Mouse (Mus musculus) liver, postnatal 0 days (tissue): ENCODE data around the gene 6720489N17Rik. TPM values are rescaled to one million over a fixed set of nuclear protein-coding genes. Genes with fewer than 3 reads are reported as not detected.
"Not testable (repeated sequence)": the region's sequence is repeated elsewhere in the genome, so short reads cannot be mapped to it uniquely, and the experiment has no call there.

Experiments
- ATAC-seq: fragments of 200-750 bp; cut with Nextera tagmentation; 2 replicates; pipeline ENCODE4 v1.8.0; 2017; ENCODE audit warnings: mild to moderate bottlenecking, moderate library complexity
- DNase-seq: peaks from one replicate; pipeline ENCODE4 v3.0.0-alpha.2; 2016
- H3K27ac ChIP-seq: fragments of 300-500 bp; sonication (generic); 2 replicates; pipeline ENCODE4 v1.5.1; 2014; ENCODE audit warnings: antibody characterized with exemption, moderate library complexity, mild to moderate bottlenecking, low read depth
- H3K27me3 ChIP-seq: fragments of 300-500 bp; sonication (generic); 2 replicates; pipeline ENCODE4 v1.6.1; 2014; ENCODE audit warnings: low read length, control low read depth, mixed read lengths; ENCODE audit not compliant: insufficient read depth
- H3K36me3 ChIP-seq: fragments of 300-500 bp; sonication (generic); replicated peaks from 2 replicates; pipeline ENCODE4 v1.6.1; 2014; ENCODE audit warnings: mild to moderate bottlenecking, control low read depth, low read length, moderate library complexity, mixed read lengths; ENCODE audit not compliant: insufficient read depth
- H3K4me1 ChIP-seq: fragments of 300-500 bp; sonication (generic); 2 replicates; pipeline ENCODE4 v1.6.1; 2014; ENCODE audit warnings: antibody characterized with exemption, mild to moderate bottlenecking, control low read depth; ENCODE audit not compliant: insufficient read depth
- H3K4me2 ChIP-seq: fragments of 300-500 bp; sonication (generic); 2 replicates; pipeline ENCODE4 v1.6.1; 2014; ENCODE audit warnings: low read depth, mild to moderate bottlenecking, low read length, moderate library complexity, mixed read lengths
- H3K4me3 ChIP-seq: fragments of 300-500 bp; sonication (generic); 2 replicates; pipeline ENCODE4 v1.5.1; 2014; ENCODE audit warnings: low read depth, low read length
- H3K9ac ChIP-seq: fragments of 300-500 bp; sonication (generic); replicated peaks from 2 replicates; pipeline ENCODE4 v1.6.1; 2014; ENCODE audit warnings: mild to moderate bottlenecking, moderate library complexity
- H3K9me3 ChIP-seq: fragments of 300-500 bp; sonication (generic); 2 replicates; pipeline ENCODE4 v1.6.1; 2016; ENCODE audit warnings: mild to moderate bottlenecking, control low read depth, low read length, mixed read lengths
- CTCF ChIP-seq: sonication (generic); IDR thresholded peaks from 2 replicates; pipeline ENCODE4 v1.5.1; 2016; ENCODE audit warnings: antibody characterized with exemption, low read depth
- EP300 ChIP-seq: IDR thresholded peaks from 2 replicates; pipeline ENCODE4 v1.6.1; 2016; ENCODE audit warnings: antibody characterized with exemption, low read depth, mild to moderate bottlenecking
- WGBS: fragments of 180-500 bp; shearing (Covaris S2); extraction: QIAGEN DNeasy Blood & Tissue Kit; methylation state at CpG from one replicate; pipeline ENCODE4 v1.1.7; 2014; ENCODE audit not compliant: insufficient replicate concordance; 5-methylcytosine and 5-hydroxymethylcytosine counted together
- polyA plus RNA-seq: library from polyadenylated mRNA; unstranded; fragments of >200 nt; fragmentation: Nextera tagmentation; extraction: Ambion mirVana; gene quantifications from 2 replicates; pipeline ENCODE4 v1.2.1, GENCODE M21; 2015

The 6720489N17Rik gene
- polyA plus RNA-seq, result 1.3 and 1.4 TPM in 2 replicates

GRCm38 (mm10) chr13:62623577-62624276, at the start of gene 6720489N17Rik:
Gene 6720489N17Rik, minus strand, starts transcription at chr13:62624182.
- 3% methylated on average over 15 of the region's 15 CpGs for WGBS
- not testable (repeated sequence) for H3K36me3 ChIP-seq, H3K9me3 ChIP-seq, H3K4me1 ChIP-seq, H3K27me3 ChIP-seq, H3K27ac ChIP-seq
- Histone ChIP-seq H3K4me3 (peak within 1 kb of the TSS; percentile 48), H3K9ac (peak within 1 kb of the TSS; percentile 48; the same call in 1 of the 2 replicates), H3K4me2 (peak within 1 kb of the TSS; percentile 64)
- ATAC-seq (peak; percentile 100), DNase-seq (peak; percentile 73)

GRCm38 (mm10) chr13:62653369-62653743, 29.4 kb upstream of the 6720489N17Rik start:
- peak; percentile 67 for ATAC-seq
- 19% methylated on average over 8 of the region's 8 CpGs for WGBS

DNA sequence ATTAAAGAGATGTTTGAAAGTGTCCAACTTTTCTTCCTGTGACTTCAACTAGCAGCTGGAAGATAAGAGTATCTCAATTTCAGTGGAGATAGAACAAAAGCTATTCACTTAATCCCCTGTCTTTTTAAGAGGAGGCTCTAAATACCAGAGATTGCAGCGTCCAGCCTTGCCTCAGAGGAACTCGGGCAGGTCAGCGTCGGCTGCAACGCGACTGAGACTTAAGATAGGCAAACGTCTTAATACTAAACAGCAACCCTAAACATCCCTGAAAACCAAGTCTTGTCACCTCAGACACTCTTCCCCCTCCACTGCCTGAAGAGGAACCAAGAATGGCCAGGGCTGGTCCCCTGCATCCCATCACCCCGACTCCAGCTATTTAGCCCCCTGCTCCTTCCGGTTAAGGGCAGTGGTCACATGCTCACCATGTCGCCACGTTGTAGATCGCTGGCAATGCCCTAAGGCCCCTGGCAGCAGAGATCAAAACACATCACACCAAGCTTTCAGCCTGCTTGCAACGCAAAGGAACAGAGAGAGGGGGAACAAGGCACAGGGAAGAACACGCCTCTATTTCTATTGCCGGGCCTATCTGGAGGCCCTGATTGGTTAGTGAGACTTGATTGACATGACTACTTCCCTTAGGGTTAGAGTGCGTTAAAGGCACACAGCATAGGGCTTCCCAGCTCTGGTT, 28.8 kb upstream of the 6720489N17Rik start:
- not testable (repeated sequence) for H3K36me3 ChIP-seq, H3K4me1 ChIP-seq, H3K27me3 ChIP-seq, H3K9me3 ChIP-seq, H3K27ac ChIP-seq
- Histone ChIP-seq H3K9ac (peak overlapping the region; percentile 27), H3K4me3 (peak overlapping the region; percentile 57), H3K4me2 (peak overlapping the region; percentile 68)
- 2% methylated on average over 16 of the region's 16 CpGs for WGBS
- ATAC-seq (peak; percentile 98), DNase-seq (peak; percentile 51)

More at GRCm38 (mm10) chr13:62653369-62653743, 29.4 kb upstream of the 6720489N17Rik start:
- Histone ChIP-seq H3K4me3 (peak overlapping the region; percentile 57), H3K9ac (peak overlapping the region; percentile 27), H3K4me1 (0 out of 2 replicates have a peak, but pooled peaks cover 3% of the 10 kb centered on the region), H3K27me3 (no peaks in the 10 kb centered on the region), H3K9me3 (no peaks in the 10 kb centered on the region), H3K36me3 (no peaks in the 10 kb centered on the region), H3K27ac (no peak overlapping the region), H3K4me2 (peak overlapping the region; percentile 68)
- no peak for DNase-seq
- TF ChIP-seq CTCF (no peak), EP300 (no peak)

- H3K36me3 ChIP-seq, H3K4me2 ChIP-seq, H3K4me1 ChIP-seq, H3K27ac ChIP-seq, H3K9me3 ChIP-seq, H3K27me3 ChIP-seq, H3K4me3 ChIP-seq, ATAC-seq, H3K9ac ChIP-seq: not testable (repeated sequence)
- DNase-seq, result peak; percentile 39
- WGBS, result 19% methylated on average over 1 of the region's 1 CpGs
- TF ChIP-seq CTCF, result peak; percentile 73
These were observed 3.1 kb upstream of the 6720489N17Rik start for GRCm38 (mm10) chr13:62627071-62627470.

DNA sequence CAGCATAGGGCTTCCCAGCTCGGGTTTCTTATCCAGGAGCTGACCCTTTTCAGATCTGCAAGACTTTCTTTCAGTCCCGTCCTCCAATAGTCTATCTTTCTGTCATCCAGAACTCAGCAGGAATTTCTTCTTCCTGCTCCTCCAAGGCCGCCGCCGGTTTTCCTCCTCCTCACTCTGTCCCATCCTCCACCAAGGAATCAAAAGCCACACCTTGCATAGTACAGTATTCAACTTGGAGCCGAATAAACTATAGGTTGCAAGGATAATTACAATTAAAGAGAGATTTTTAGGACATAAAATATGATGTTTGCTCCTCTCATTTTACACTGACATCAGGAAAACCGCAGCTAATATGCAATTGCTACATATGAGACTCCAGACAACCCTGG, 289 bp upstream of the 6720489N17Rik start:
- Histone ChIP-seq H3K4me3 (peak overlapping the region; percentile 48), H3K4me2 (peak overlapping the region; percentile 64)
- H3K27ac ChIP-seq, H3K9me3 ChIP-seq, H3K4me1 ChIP-seq, H3K27me3 ChIP-seq, H3K9ac ChIP-seq, DNase-seq, H3K36me3 ChIP-seq: not testable (repeated sequence)
- WGBS, result 9% methylated on average over 7 of the region's 7 CpGs
- peak; percentile 14; the same call in 1 of the 2 replicates for ATAC-seq

- H3K36me3 ChIP-seq, H3K4me2 ChIP-seq, ATAC-seq, H3K27me3 ChIP-seq, H3K27ac ChIP-seq, H3K9me3 ChIP-seq, H3K9ac ChIP-seq, H3K4me1 ChIP-seq, H3K4me3 ChIP-seq, DNase-seq: not testable (repeated sequence)
- WGBS, result 72% methylated on average over 4 of the region's 4 CpGs
These were observed 6.5 kb downstream of the 6720489N17Rik start for GRCm38 (mm10) chr13:62617449-62617848.

- not testable (repeated sequence) for H3K9ac ChIP-seq, H3K4me3 ChIP-seq, H3K4me2 ChIP-seq, H3K27ac ChIP-seq, H3K4me1 ChIP-seq, H3K36me3 ChIP-seq, DNase-seq, H3K9me3 ChIP-seq, H3K27me3 ChIP-seq, ATAC-seq
- WGBS, result 79% methylated on average over 2 of the region's 6 CpGs
These were observed 52.9 kb downstream of the 6720489N17Rik start, which contains the start of gene Zfp934 for GRCm38 (mm10) chr13:62571099-62571498. Gene Zfp934, minus strand, starts transcription at chr13:62571199.
